Mouse (Mus musculus) liver, adult 2 months (tissue): ENCODE results near the gene Sfi1.
"Not testable (repeated sequence)": the region's sequence is repeated elsewhere in the genome, so short reads cannot be mapped to it uniquely, and the experiment has no call there.

ENCODE experiments used
- CTCF ChIP-seq: fragments of 200-500 bp; IDR thresholded peaks from 2 replicates; pipeline ENCODE4 v1.5.1; 2011; ENCODE audit warnings: low read depth, low read length, control low read depth
- POLR2A ChIP-seq: fragments of 200-500 bp; IDR thresholded peaks from 2 replicates; pipeline ENCODE4 v1.6.1; 2011; ENCODE audit warnings: low read length, control low read depth; ENCODE audit not compliant: insufficient read depth; ENCODE audit errors: extremely low read depth

DNA sequence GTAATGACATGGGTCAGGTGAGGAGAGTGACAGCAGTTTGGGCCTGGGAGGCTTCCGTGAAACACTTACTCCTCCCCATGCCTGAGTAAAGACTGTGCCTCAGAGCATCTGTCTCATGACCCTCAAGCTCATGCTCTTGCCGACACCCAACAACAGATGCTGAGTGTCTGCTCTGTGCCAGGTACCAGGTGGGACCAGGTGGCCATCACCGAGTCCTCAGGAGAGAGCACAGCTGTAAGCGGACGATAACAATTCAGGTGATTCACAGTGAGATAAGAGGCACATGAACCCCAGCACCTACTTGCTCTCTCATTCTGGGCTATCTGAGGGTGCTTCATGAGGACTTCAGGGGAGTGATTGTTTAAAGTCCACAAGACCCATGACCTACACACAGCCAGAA is 50.9 kb downstream of the Sfi1 start:
- not testable (repeated sequence) for TF ChIP-seq CTCF, POLR2A
